Mouse (Mus musculus) hindbrain, embryonic 14.5 days (tissue): ENCODE results near the gene Nr5a1. TPM values are rescaled to one million over a fixed set of nuclear protein-coding genes. Genes with fewer than 3 reads are reported as not detected.

Experiments
- ATAC-seq: fragments of 200-750 bp; cut with Nextera tagmentation; 2 replicates; pipeline ENCODE4 v1.8.0; 2017; ENCODE audit warnings: moderate number of reproducible peaks, mild to moderate bottlenecking, moderate TSS enrichment, moderate library complexity; ENCODE audit not compliant: low FRiP score
- DNase-seq: peaks from one replicate; pipeline ENCODE4 v3.0.0-alpha.2; 2015; ENCODE audit warnings: low spot score
- H3K27ac ChIP-seq: fragments of 300-500 bp; sonication (generic); 2 replicates; pipeline ENCODE4 v1.5.1; 2014; ENCODE audit warnings: mild to moderate bottlenecking, moderate library complexity
- H3K27me3 ChIP-seq: fragments of 300-500 bp; sonication (generic); 2 replicates; pipeline ENCODE4 v1.6.1; 2014; ENCODE audit warnings: mild to moderate bottlenecking, low read length, mixed read lengths; ENCODE audit not compliant: control insufficient read depth, insufficient read depth
- H3K36me3 ChIP-seq: fragments of 300-500 bp; sonication (generic); replicated peaks from 2 replicates; pipeline ENCODE4 v1.6.1; 2014; ENCODE audit not compliant: control insufficient read depth, insufficient read depth
- H3K4me1 ChIP-seq: fragments of 300-500 bp; sonication (generic); replicated peaks from 2 replicates; pipeline ENCODE4 v1.6.1; 2014; ENCODE audit warnings: antibody characterized with exemption, low read length, mixed read lengths; ENCODE audit not compliant: control insufficient read depth, insufficient read depth
- H3K4me2 ChIP-seq: fragments of 300-500 bp; sonication (generic); replicated peaks from 2 replicates; pipeline ENCODE4 v1.6.1; 2014; ENCODE audit warnings: mild to moderate bottlenecking, moderate library complexity
- H3K4me3 ChIP-seq: fragments of 300-500 bp; sonication (generic); replicated peaks from 2 replicates; pipeline ENCODE4 v1.5.1; 2014; ENCODE audit warnings: mild to moderate bottlenecking, low read length
- H3K9ac ChIP-seq: fragments of 300-500 bp; sonication (generic); 2 replicates; pipeline ENCODE4 v1.6.1; 2014
- H3K9me3 ChIP-seq: fragments of 300-500 bp; sonication (generic); 2 replicates; pipeline ENCODE4 v1.6.1; 2016; ENCODE audit warnings: low read length; ENCODE audit not compliant: control insufficient read depth
- WGBS: fragments of 180-500 bp; shearing (Covaris S2); extraction: QIAGEN DNeasy Blood & Tissue Kit; methylation state at CpG from one replicate; pipeline ENCODE4 v1.1.7; 2014; 5-methylcytosine and 5-hydroxymethylcytosine counted together
- polyA plus RNA-seq: library from polyadenylated mRNA; unstranded; fragments of >200 nt; fragmentation: Nextera tagmentation; extraction: Ambion mirVana; gene quantifications from 2 replicates; pipeline ENCODE4 v1.2.1, GENCODE M21; 2014

Nr5a1 gene
- polyA plus RNA-seq, 1 experiment from 2014 or later, result 0.08 TPM

- Histone ChIP-seq H3K27ac (no peak overlapping the region), H3K9me3 (no peaks in the 10 kb centered on the region), H3K4me2 (no peak overlapping the region), H3K27me3 (no peaks in the 10 kb centered on the region), H3K36me3 (no peaks in the 10 kb centered on the region), H3K4me3 (no peak overlapping the region), H3K9ac (no peak overlapping the region), H3K4me1 (no peaks in the 10 kb centered on the region)
- ATAC-seq (no peak), DNase-seq (no peak)
- 33% methylated on average over 4 of the region's 4 CpGs for WGBS
These were observed 7.7 kb upstream of the Nr5a1 start for GRCm38 (mm10) chr2:38722076-38722475.

- ATAC-seq (no peak), DNase-seq (no peak)
- Histone ChIP-seq H3K4me1 (no peaks in the 10 kb centered on the region), H3K27ac (no peak overlapping the region), H3K4me3 (no peak overlapping the region), H3K27me3 (no peaks in the 10 kb centered on the region), H3K9ac (no peak overlapping the region), H3K9me3 (no peaks in the 10 kb centered on the region), H3K4me2 (no peak overlapping the region), H3K36me3 (no peaks in the 10 kb centered on the region)
- WGBS, result 43% methylated on average over 2 of the region's 2 CpGs
These were observed 6.3 kb upstream of the Nr5a1 start for GRCm38 (mm10) chr2:38720661-38721060.

- DNase-seq, result no peak
- Histone ChIP-seq H3K36me3 (no peaks in the 10 kb centered on the region), H3K27ac (no peak overlapping the region), H3K4me2 (no peak overlapping the region), H3K4me1 (no peaks in the 10 kb centered on the region), H3K4me3 (no peak overlapping the region), H3K27me3 (peaks cover under 1% of the 10 kb centered on the region; the same call in 1 of the 2 replicates), H3K9me3 (no peaks in the 10 kb centered on the region), H3K9ac (no peak overlapping the region)
- ATAC-seq, result no peak
- 72% methylated on average over 6 of the region's 6 CpGs for WGBS
These were observed 5.0 kb upstream of the Nr5a1 start for GRCm38 (mm10) chr2:38719354-38719753.

DNA sequence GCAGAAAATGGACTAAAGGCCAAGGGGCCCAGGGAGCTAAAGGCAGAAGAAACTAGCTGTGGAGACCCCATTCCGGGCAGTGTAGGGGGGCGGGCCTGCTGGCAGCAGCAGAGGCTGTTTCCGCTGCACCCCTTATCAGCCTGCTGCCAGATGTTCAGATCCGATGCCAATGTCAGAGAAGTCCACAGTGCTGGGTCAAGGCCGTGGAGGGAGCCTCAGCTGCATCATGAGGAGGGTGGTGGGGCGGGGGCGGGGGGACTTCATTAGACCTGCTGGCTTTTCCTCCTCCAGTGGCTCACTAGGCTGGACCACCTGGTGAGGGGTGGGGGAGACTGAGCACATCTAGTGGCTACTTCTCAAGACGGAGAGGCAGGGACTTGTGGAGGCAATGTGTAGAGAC lies 4.3 kb upstream of the Nr5a1 start:
- H3K9ac ChIP-seq, result no peak overlapping the region
- peaks cover 7% of the 10 kb centered on the region for H3K27me3 ChIP-seq
- no peak overlapping the region for H3K27ac ChIP-seq
- no peak overlapping the region for H3K4me2 ChIP-seq
- 70% methylated on average over 7 of the region's 8 CpGs for WGBS
- H3K9me3 ChIP-seq, result no peaks in the 10 kb centered on the region
- H3K36me3 ChIP-seq, result no peaks in the 10 kb centered on the region
- no peaks in the 10 kb centered on the region for H3K4me1 ChIP-seq
- H3K4me3 ChIP-seq, result no peak overlapping the region
- ATAC-seq (no peak), DNase-seq (no peak)

- no peak for ATAC-seq
These were observed 3.1 kb upstream of the Nr5a1 start for GRCm38 (mm10) chr2:38717436-38717835.

GRCm38 (mm10) chr2:38713596-38713995 lies 746 bp downstream of the Nr5a1 start:
- peaks cover 46% of the 10 kb centered on the region for H3K27me3 ChIP-seq
- 80% methylated on average over 3 of the region's 3 CpGs for WGBS

More at GRCm38 (mm10) chr2:38717436-38717835, 3.1 kb upstream of the Nr5a1 start:
- H3K9me3 ChIP-seq, result no peaks in the 10 kb centered on the region
- no peak for DNase-seq
- peaks cover 20% of the 10 kb centered on the region for H3K27me3 ChIP-seq
- H3K36me3 ChIP-seq, result no peaks in the 10 kb centered on the region
- H3K4me2 ChIP-seq, result no peak overlapping the region
- no peak overlapping the region for H3K9ac ChIP-seq
- WGBS, result 85% methylated on average over 2 of the region's 2 CpGs
- no peak overlapping the region for H3K27ac ChIP-seq
- no peaks in the 10 kb centered on the region for H3K4me1 ChIP-seq
- H3K4me3 ChIP-seq, result no peak overlapping the region

GRCm38 (mm10) chr2:38712769-38713125 lies 1.6 kb downstream of the Nr5a1 start:
- Histone ChIP-seq H3K27ac (no peak overlapping the region), H3K4me1 (no peaks in the 10 kb centered on the region; the same call in 1 of the 2 replicates), H3K27me3 (peaks cover 54% of the 10 kb centered on the region), H3K36me3 (no peaks in the 10 kb centered on the region), H3K9ac (no peak overlapping the region), H3K4me3 (no peak overlapping the region), H3K4me2 (no peak overlapping the region), H3K9me3 (no peaks in the 10 kb centered on the region)
- no peak for DNase-seq
- no peak for ATAC-seq
- WGBS, result 35% methylated on average over 9 of the region's 11 CpGs

More at GRCm38 (mm10) chr2:38713596-38713995, 746 bp downstream of the Nr5a1 start:
- Histone ChIP-seq H3K36me3 (no peaks in the 10 kb centered on the region), H3K4me3 (no peak overlapping the region), H3K27ac (no peak overlapping the region), H3K4me1 (no peaks in the 10 kb centered on the region; the same call in 1 of the 2 replicates), H3K9me3 (no peaks in the 10 kb centered on the region), H3K9ac (no peak overlapping the region), H3K4me2 (no peak overlapping the region)
- no peak for ATAC-seq
- DNase-seq, result no peak

GRCm38 (mm10) chr2:38712076-38712768 lies 2.1 kb downstream of the Nr5a1 start:
- DNase-seq (no peak), ATAC-seq (no peak)
- H3K27me3 ChIP-seq, result peaks cover 59% of the 10 kb centered on the region
- peak overlapping the region; percentile 20 for H3K4me3 ChIP-seq
- no peaks in the 10 kb centered on the region for H3K36me3 ChIP-seq
- H3K4me1 ChIP-seq, result no peaks in the 10 kb centered on the region; the same call in 1 of the 2 replicates
- no peak overlapping the region for H3K9ac ChIP-seq
- H3K27ac ChIP-seq, result no peak overlapping the region
- H3K9me3 ChIP-seq, result no peaks in the 10 kb centered on the region
- H3K4me2 ChIP-seq, result peak overlapping the region; percentile 39
- 5% methylated on average over 46 of the region's 58 CpGs for WGBS

DNA sequence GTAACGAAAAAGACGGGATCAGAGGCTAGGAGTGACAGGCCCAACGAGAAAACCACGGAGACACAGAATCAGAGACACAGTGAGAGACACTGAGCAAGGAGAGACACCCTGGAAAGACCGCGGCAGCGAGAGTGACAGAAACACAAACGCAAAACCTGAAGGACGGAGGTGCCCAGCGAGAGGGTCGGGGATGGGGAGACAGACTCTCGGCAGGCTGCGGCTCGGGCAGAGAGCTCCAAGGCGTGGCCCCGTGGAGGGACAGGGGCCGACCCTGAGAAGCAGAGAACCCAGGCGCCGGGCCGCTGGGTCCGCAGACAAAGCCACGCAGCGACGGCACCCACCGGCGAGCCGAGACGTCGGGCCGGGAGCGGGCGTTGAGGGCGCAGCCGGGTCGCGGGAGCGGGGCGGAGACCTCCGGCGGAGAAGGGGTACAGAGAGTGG lies 2.9 kb downstream of the Nr5a1 start:
- Histone ChIP-seq H3K27ac (no peak overlapping the region), H3K4me2 (peak overlapping the region; percentile 39), H3K27me3 (peaks cover 67% of the 10 kb centered on the region), H3K4me3 (peak overlapping the region; percentile 20), H3K36me3 (no peaks in the 10 kb centered on the region), H3K9me3 (no peaks in the 10 kb centered on the region), H3K9ac (no peak overlapping the region), H3K4me1 (no peaks in the 10 kb centered on the region; the same call in 1 of the 2 replicates)
- DNase-seq (no peak), ATAC-seq (no peak)
- WGBS, result under 1% methylated on average over 36 of the region's 40 CpGs
